Mouse (Mus musculus): ENCODE results near the gene Zfp991. TPM values are rescaled to one million over a fixed set of nuclear protein-coding genes. Genes with fewer than 3 reads are reported as not detected.

Gene Zfp991
- polyA plus RNA-seq, 1 experiment from 2014 or later, result 9.3 TPM

Other genes starting within 250 kb of the Zfp991 start
- not detected in 2 replicates for gene Gm21411, start 222.4 kb upstream of the Zfp991 start, polyA plus RNA-seq (2016; fragmentation: Nextera tagmentation; extraction: Ambion mirVana)
- gene Zfp989, start 160.1 kb upstream of the Zfp991 start, polyA plus RNA-seq (2016; fragmentation: Nextera tagmentation; extraction: Ambion mirVana), result 0.09 TPM in 1 of 2 replicates, not detected in the other
- not detected in 2 replicates for gene Rex2, start 110.2 kb upstream of the Zfp991 start, polyA plus RNA-seq (2016; fragmentation: Nextera tagmentation; extraction: Ambion mirVana)
- gene Zfp988, start 173.6 kb downstream of the Zfp991 start, polyA plus RNA-seq (2016; fragmentation: Nextera tagmentation; extraction: Ambion mirVana), result 0.17 TPM in 1 of 2 replicates, not detected in the other
- 0.11 TPM in 1 of 2 replicates, not detected in the other for gene Zfp978, start 229.3 kb downstream of the Zfp991 start, polyA plus RNA-seq (2016; fragmentation: Nextera tagmentation; extraction: Ambion mirVana)